Mouse (Mus musculus) lung, postnatal 0 days (tissue): ENCODE data around the gene Gm21983. TPM values are rescaled to one million over a fixed set of nuclear protein-coding genes. Genes with fewer than 3 reads are reported as not detected.

ENCODE experiments used
- ATAC-seq: fragments of 200-750 bp; cut with Nextera tagmentation; 2 replicates; pipeline ENCODE4 v1.8.0; 2017; ENCODE audit warnings: moderate library complexity
- DNase-seq: peaks from one replicate; pipeline ENCODE4 v3.0.0-alpha.2; 2016; ENCODE audit warnings: low spot score
- H3K27ac ChIP-seq: fragments of 300-500 bp; sonication (generic); 2 replicates; pipeline ENCODE4 v1.5.1; 2014; ENCODE audit warnings: antibody characterized with exemption, mild to moderate bottlenecking, low read length, mixed read lengths
- H3K27me3 ChIP-seq: fragments of 300-500 bp; sonication (generic); replicated peaks from 2 replicates; pipeline ENCODE4 v1.6.1; 2014; ENCODE audit warnings: low read length, mixed read lengths; ENCODE audit not compliant: insufficient read depth
- H3K36me3 ChIP-seq: fragments of 300-500 bp; sonication (generic); 2 replicates; pipeline ENCODE4 v1.6.1; 2014; ENCODE audit warnings: low read length, mixed read lengths; ENCODE audit not compliant: insufficient read depth
- H3K4me1 ChIP-seq: fragments of 300-500 bp; sonication (generic); 2 replicates; pipeline ENCODE4 v1.6.1; 2014; ENCODE audit warnings: antibody characterized with exemption, low read depth, low read length, mixed read lengths; ENCODE audit not compliant: insufficient read depth
- H3K4me2 ChIP-seq: fragments of 300-500 bp; sonication (generic); replicated peaks from 2 replicates; pipeline ENCODE4 v1.6.1; 2014; ENCODE audit warnings: low read depth, mild to moderate bottlenecking, low read length, moderate library complexity, mixed read lengths
- H3K4me3 ChIP-seq: fragments of 300-500 bp; sonication (generic); 2 replicates; pipeline ENCODE4 v1.5.1; 2014; ENCODE audit warnings: low read depth, low read length
- H3K9ac ChIP-seq: fragments of 300-500 bp; sonication (generic); replicated peaks from 2 replicates; pipeline ENCODE4 v1.6.1; 2014; ENCODE audit warnings: low read depth, mild to moderate bottlenecking
- H3K9me3 ChIP-seq: fragments of 300-500 bp; sonication (generic); 2 replicates; pipeline ENCODE4 v1.6.1; 2016; ENCODE audit warnings: low read length, mixed read lengths
- CTCF ChIP-seq: IDR thresholded peaks from 2 replicates; pipeline ENCODE4 v1.5.1; 2016; ENCODE audit warnings: antibody characterized with exemption, mild to moderate bottlenecking
- EP300 ChIP-seq: IDR thresholded peaks from 2 replicates; pipeline ENCODE4 v1.6.1; 2016; ENCODE audit warnings: antibody characterized with exemption, mild to moderate bottlenecking, control low read depth
- WGBS: fragments of 180-500 bp; shearing (Covaris S2); extraction: QIAGEN DNeasy Blood & Tissue Kit; methylation state at CpG from one replicate; pipeline ENCODE4 v1.1.7; 2014; 5-methylcytosine and 5-hydroxymethylcytosine counted together
- polyA plus RNA-seq: library from polyadenylated mRNA; unstranded; fragments of >200 nt; fragmentation: Nextera tagmentation; extraction: Ambion mirVana; gene quantifications from 2 replicates; pipeline ENCODE4 v1.2.1, GENCODE M21; 2015

Gene Gm21983
- polyA plus RNA-seq, result 0.35 TPM in 1 of 2 replicates, not detected in the other

DNA sequence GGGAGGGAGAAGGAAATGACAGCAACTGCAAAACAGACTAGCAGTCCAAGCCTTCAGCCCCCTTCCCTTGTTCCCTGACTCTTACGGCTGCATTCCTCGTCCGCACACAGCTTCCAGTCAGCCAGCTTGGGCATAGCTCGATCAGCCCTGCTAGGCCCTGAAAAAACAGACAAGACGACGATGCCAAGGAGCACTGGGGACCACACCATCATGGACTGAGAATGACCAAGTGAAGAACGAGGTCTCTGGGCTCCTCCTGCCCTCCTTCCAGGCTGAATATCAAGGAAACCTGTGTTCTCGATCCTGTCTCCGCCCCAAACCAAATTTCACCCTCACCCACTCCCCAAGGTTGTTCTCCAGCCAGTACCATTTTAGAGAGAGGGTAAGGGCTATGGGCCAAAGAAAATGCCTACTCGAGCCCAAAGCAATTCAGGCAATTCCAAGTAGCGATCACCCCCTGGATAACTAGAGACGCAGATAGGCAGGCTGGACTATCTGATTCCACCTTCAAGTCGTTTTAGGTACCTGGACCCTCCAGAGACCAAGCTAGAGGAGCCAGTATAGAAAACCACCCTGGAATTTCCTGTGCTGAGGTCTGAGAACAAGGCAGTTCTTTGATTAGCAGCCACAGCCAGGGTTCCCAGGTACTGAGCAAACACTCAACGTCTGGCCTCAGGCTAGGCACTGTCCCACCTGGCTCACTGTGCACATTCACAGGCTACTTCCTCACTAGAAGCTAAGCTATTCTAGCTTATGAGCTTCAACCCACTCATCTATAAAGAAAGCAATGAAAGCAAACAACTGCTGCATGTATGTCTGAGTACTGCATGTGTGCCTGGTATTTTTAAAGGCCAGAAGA is at the start of gene Gm21983, which contains the start of gene Mia:
Gm21983 (minus strand) TSS at position 250 of the 859 bp plus-strand sequence.
Mia (minus strand) TSS at position 321 of the 859 bp plus-strand sequence.
- ATAC-seq, result no peak
- peak; percentile 64 for DNase-seq

GRCm38 (mm10) chr7:27228865-27229264 is 48.0 kb upstream of the Gm21983 start:
- Histone ChIP-seq H3K27me3 (no peaks in the 10 kb centered on the region), H3K9me3 (no peaks in the 10 kb centered on the region), H3K4me2 (peak overlapping the region; percentile 82), H3K27ac (peak overlapping the region; percentile 92), H3K4me1 (peaks cover 33% of the 10 kb centered on the region), H3K4me3 (peak overlapping the region; percentile 72), H3K9ac (peak overlapping the region; percentile 85), H3K36me3 (no peaks in the 10 kb centered on the region)
- WGBS, result 15% methylated on average over 6 of the region's 6 CpGs
- ATAC-seq (peak; percentile 0; the same call in 1 of the 2 replicates), DNase-seq (no peak)
- TF ChIP-seq EP300 (no peak), CTCF (no peak)

More for the DNA sequence above, at the start of gene Gm21983, which contains the start of gene Mia:
- Histone ChIP-seq H3K4me2 (no peak within 1 kb of the TSS), H3K9me3 (no peaks in the 10 kb centered on the region), H3K27ac (peak within 1 kb of the TSS; percentile 59), H3K36me3 (0 out of 2 replicates have a peak, but pooled peaks cover 4% of the 10 kb centered on the region), H3K9ac (no peak within 1 kb of the TSS), H3K4me3 (no peak within 1 kb of the TSS), H3K27me3 (no peaks in the 10 kb centered on the region), H3K4me1 (peaks cover 8% of the 10 kb centered on the region; the same call in 1 of the 2 replicates)
- TF ChIP-seq CTCF (no peak), EP300 (no peak)
- 41% methylated on average over 14 of the region's 14 CpGs for WGBS

GRCm38 (mm10) chr7:27228281-27228821 is 47.5 kb upstream of the Gm21983 start, which contains the start of gene Itpkc:
Gene Itpkc (minus strand): TSS chr7:27228661.
- Histone ChIP-seq H3K4me2 (peak within 1 kb of the TSS; percentile 82), H3K27ac (peak within 1 kb of the TSS; percentile 92), H3K36me3 (no peaks in the 10 kb centered on the region), H3K4me3 (peak within 1 kb of the TSS; percentile 72), H3K4me1 (peaks cover 30% of the 10 kb centered on the region), H3K9ac (peak within 1 kb of the TSS; percentile 85), H3K27me3 (no peaks in the 10 kb centered on the region), H3K9me3 (no peaks in the 10 kb centered on the region)
- WGBS, result 3% methylated on average over 48 of the region's 49 CpGs
- DNase-seq, result peak; percentile 98
- peak; percentile 83 for ATAC-seq
- TF ChIP-seq CTCF (peak; percentile 20), EP300 (peak; percentile 51; the same call in 1 of the 2 replicates)

GRCm38 (mm10) chr7:27227676-27228075 is 46.8 kb upstream of the Gm21983 start:
- ATAC-seq (no peak), DNase-seq (peak; percentile 23)
- H3K27ac ChIP-seq, result peak overlapping the region; percentile 92
- H3K4me3 ChIP-seq, result peak overlapping the region; percentile 72
- H3K9ac ChIP-seq, result peak overlapping the region; percentile 85
- no peaks in the 10 kb centered on the region for H3K36me3 ChIP-seq
- H3K4me1 ChIP-seq, result peaks cover 30% of the 10 kb centered on the region
- WGBS, result 3% methylated on average over 10 of the region's 10 CpGs
- H3K9me3 ChIP-seq, result no peaks in the 10 kb centered on the region
- no peaks in the 10 kb centered on the region for H3K27me3 ChIP-seq
- TF ChIP-seq CTCF (no peak), EP300 (no peak)
- H3K4me2 ChIP-seq, result peak overlapping the region; percentile 82

DNA sequence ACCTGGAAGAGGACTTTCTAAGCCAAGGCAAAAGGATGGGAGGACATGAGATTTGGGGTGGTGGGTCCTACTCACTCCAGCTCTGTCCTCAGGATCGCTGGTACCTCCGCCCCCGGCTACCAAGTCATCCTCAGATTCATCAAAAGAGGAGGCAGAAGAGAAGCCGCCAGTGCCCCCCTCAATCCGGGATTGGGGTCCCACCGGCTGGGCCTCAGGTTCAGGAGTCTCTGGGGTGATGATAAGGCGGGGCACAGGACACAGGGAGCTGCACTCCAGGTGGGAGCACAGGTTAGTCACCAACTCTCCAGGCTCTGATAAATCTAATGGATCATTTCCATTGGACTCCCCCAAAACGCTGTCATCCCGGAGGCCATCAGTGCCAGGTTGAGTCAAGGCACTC is 46.4 kb upstream of the Gm21983 start:
- DNase-seq (no peak), ATAC-seq (no peak)
- Histone ChIP-seq H3K4me3 (peak overlapping the region; percentile 72), H3K4me2 (peak overlapping the region; percentile 82), H3K36me3 (no peaks in the 10 kb centered on the region), H3K9ac (peak overlapping the region; percentile 85), H3K27me3 (no peaks in the 10 kb centered on the region), H3K27ac (peak overlapping the region; percentile 92; the same call in 1 of the 2 replicates), H3K9me3 (no peaks in the 10 kb centered on the region), H3K4me1 (peaks cover 30% of the 10 kb centered on the region)
- TF ChIP-seq CTCF (no peak), EP300 (no peak)
- WGBS, result 21% methylated on average over 9 of the region's 9 CpGs
